Mouse (Mus musculus): ENCODE results near the gene Plekhf1. TPM values are rescaled to one million over a fixed set of nuclear protein-coding genes. Genes with fewer than 3 reads are reported as not detected.

Plekhf1 gene
- 0.69 and 1.4 TPM in 2 replicates for total RNA-seq (2017)

DNA sequence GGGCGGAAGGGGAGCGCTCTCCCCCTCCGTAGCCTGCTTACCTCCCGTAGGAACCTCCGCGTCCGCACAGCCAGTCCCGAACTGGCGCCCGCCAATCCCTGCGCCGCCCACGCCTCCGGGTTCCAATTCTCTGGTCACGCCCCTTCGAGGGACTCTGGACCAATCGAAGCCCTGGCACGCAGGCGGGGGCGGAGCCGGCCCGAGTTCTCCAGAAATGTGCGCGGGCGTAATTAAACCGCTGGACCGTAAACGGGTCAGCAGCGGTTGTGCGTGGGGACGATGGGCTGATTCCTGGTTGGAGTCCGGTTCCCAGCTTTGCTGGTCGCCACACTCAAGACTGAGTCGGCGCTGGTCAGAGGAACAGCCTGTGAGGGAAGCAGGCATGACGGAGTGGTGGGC lies at the start of gene Plekhf1:
Plekhf1 (minus strand) TSS at position 117 of the 399 bp plus-strand sequence.
- ATAC-seq (replicated peaks in 1 of 2; ENCODE audit: insufficient read depth in 1 of 2, low FRiP score in 2 of 2, low TSS enrichment in 1 of 2, low read depth in 1 of 2, poor library complexity in 2 of 2, severe bottlenecking in 2 of 2) = peak; percentile 95 to 96

DNA sequence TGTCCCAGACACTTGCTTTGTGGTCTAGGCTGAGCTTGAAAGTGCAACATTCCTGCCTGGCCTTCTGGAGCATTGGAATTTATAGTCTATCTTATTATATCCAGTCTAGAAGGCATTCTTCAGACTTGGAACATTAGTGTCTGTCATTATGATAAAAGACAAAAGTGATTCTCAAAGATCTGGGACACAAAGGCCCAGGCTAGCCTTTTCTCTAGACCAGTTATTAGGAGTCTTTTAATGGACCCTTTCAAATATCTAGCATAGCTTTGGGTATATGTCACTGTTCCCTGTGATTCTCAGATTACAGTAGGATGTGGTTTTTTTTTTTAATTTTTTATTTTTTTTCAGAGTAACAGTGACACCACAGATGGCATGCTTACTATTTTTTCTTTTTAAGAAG lies 44.7 kb upstream of the Plekhf1 start:
- no peak for ATAC-seq (replicated peaks in 1 of 2; ENCODE audit: insufficient read depth in 1 of 2, low FRiP score in 2 of 2, low TSS enrichment in 1 of 2, low read depth in 1 of 2, poor library complexity in 2 of 2, severe bottlenecking in 2 of 2)

GRCm38 (mm10) chr7:38271859-38272258 lies 44.0 kb upstream of the Plekhf1 start:
- ATAC-seq (replicated peaks in 1 of 2; ENCODE audit: insufficient read depth in 1 of 2, low FRiP score in 2 of 2, low TSS enrichment in 1 of 2, low read depth in 1 of 2, poor library complexity in 2 of 2, severe bottlenecking in 2 of 2) = peak in 1 of 2 experiments; percentile 33; a peak in 1 of 4 replicates

- ATAC-seq (replicated peaks in 1 of 2; ENCODE audit: insufficient read depth in 1 of 2, low FRiP score in 2 of 2, low TSS enrichment in 1 of 2, low read depth in 1 of 2, poor library complexity in 2 of 2, severe bottlenecking in 2 of 2) = no peak; a peak in 1 of 4 replicates
Measured at GRCm38 (mm10) chr7:38271511-38271811, 43.6 kb upstream of the Plekhf1 start.

DNA sequence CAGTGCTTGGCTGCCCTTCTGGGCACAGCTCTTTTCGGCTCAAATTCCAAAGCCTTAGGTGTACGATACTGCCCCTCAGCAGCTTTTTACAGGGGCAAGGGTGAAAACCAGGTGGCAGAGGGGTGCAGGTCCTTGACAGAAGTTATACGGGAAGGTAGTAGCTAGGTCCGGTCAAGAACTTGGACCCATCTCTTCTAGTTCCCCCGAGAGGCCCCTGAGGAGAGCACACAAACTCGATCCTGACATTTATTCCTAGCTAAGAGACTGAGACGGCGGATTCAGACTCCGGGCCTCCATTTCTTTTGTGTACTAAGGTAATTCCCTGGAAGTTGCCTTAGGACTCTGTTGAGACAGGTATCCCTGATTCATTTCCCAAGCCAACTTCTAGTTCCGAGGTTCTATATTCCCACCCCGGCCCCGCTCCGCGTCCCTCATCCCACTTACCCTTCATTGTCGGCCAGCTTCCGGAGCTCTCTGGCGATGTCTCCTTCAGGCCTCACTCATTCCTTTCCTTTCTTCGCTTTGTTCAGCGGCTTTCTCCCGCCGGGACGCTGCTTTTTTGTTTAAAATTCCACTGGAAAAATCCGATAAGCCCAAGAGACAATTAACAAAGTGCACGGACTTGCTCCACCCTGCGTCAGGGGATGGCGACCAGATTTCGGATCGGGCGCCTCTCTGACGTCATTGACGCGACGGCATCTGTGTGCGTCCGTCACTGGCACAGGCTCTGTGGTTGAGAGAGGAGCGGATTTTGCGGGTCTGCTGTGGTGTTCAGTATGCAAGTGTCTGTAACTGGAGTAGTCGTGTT lies 43.1 kb upstream of the Plekhf1 start, which contains the start of gene Pop4:
Pop4 (minus strand) TSS at position 721 of the 808 bp plus-strand sequence.
- ATAC-seq (replicated peaks in 1 of 2; ENCODE audit: insufficient read depth in 1 of 2, low FRiP score in 2 of 2, low TSS enrichment in 1 of 2, low read depth in 1 of 2, poor library complexity in 2 of 2, severe bottlenecking in 2 of 2) = peak; percentile 95 to 99

DNA sequence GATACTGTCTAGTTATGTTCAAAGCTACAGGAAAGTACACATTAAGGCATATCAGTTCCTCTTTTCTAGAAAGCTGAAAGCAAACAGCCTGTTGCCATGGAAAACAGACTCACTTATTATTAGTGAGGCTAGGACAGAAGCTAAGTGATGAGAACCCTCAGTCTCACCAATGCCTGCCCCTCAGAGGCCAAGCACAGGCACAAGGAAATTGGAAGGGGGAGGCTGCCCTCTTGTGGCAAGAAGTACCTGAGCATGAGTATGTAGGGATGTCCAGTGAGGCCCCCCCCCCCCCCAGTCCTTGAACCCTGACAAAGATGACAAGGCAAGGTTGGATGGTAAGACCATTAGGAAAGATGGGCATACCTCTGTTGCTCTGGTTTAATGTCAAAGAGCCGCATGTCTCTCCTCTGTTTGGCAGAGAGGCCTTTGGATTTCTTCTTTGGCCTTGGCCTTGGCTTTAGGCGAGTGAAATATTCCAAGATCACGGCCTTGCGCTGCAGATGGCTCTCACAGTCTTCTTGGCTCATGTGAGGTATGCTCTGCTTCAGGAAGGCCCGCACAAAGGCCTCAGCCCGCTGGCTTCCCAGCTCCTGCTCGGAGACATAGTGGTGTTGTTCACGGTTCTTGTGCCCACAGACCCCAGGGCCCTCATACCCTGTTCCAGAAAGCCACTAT lies 39.3 kb upstream of the Plekhf1 start:
- ATAC-seq (replicated peaks in 1 of 2; ENCODE audit: insufficient read depth in 1 of 2, low FRiP score in 2 of 2, low TSS enrichment in 1 of 2, low read depth in 1 of 2, poor library complexity in 2 of 2, severe bottlenecking in 2 of 2) = peak; percentile 50 to 53

GRCm38 (mm10) chr7:38262406-38262805 lies 34.6 kb upstream of the Plekhf1 start:
- ATAC-seq (replicated peaks in 1 of 2; ENCODE audit: insufficient read depth in 1 of 2, low FRiP score in 2 of 2, low TSS enrichment in 1 of 2, low read depth in 1 of 2, poor library complexity in 2 of 2, severe bottlenecking in 2 of 2) = no peak

GRCm38 (mm10) chr7:38259631-38260030 lies 31.8 kb upstream of the Plekhf1 start:
- no peak for ATAC-seq (replicated peaks in 1 of 2; ENCODE audit: insufficient read depth in 1 of 2, low FRiP score in 2 of 2, low TSS enrichment in 1 of 2, low read depth in 1 of 2, poor library complexity in 2 of 2, severe bottlenecking in 2 of 2)

GRCm38 (mm10) chr7:38253441-38253840 lies 25.6 kb upstream of the Plekhf1 start:
- no peak for ATAC-seq (replicated peaks in 1 of 2; ENCODE audit: insufficient read depth in 1 of 2, low FRiP score in 2 of 2, low TSS enrichment in 1 of 2, low read depth in 1 of 2, poor library complexity in 2 of 2, severe bottlenecking in 2 of 2)

GRCm38 (mm10) chr7:38251494-38252216 lies 23.8 kb upstream of the Plekhf1 start:
- 0 out of 4 replicates have a peak, but pooled peaks of 1 of the 2 experiments have one; percentile 17 for ATAC-seq (replicated peaks in 1 of 2; ENCODE audit: insufficient read depth in 1 of 2, low FRiP score in 2 of 2, low TSS enrichment in 1 of 2, low read depth in 1 of 2, poor library complexity in 2 of 2, severe bottlenecking in 2 of 2)

- ATAC-seq (replicated peaks in 1 of 2; ENCODE audit: insufficient read depth in 1 of 2, low FRiP score in 2 of 2, low TSS enrichment in 1 of 2, low read depth in 1 of 2, poor library complexity in 2 of 2, severe bottlenecking in 2 of 2) = no peak
Measured at GRCm38 (mm10) chr7:38242417-38242816, 14.6 kb upstream of the Plekhf1 start.

DNA sequence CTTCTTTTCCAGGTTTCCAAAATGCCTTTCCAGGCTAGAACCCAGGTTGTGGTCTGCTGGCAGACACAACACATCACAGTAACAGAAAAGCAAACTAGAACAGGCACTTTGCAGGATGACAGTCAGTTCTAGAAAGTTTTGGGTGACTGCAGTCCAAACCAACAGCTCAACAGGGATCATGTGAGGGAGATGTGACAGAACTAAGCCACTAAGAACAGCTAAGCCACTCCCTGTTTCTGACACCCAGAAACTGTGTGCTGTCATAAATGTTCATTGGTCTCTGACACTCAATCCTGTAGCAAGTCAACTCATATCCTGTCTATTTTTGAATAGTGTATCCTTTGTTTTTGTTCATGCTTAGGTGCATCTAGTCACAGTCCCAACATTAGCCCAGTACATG lies 9.3 kb upstream of the Plekhf1 start:
- ATAC-seq (replicated peaks in 1 of 2; ENCODE audit: insufficient read depth in 1 of 2, low FRiP score in 2 of 2, low TSS enrichment in 1 of 2, low read depth in 1 of 2, poor library complexity in 2 of 2, severe bottlenecking in 2 of 2) = peak in 1 of 2 experiments; percentile 32; a peak in 1 of 4 replicates

- ATAC-seq (replicated peaks in 1 of 2; ENCODE audit: insufficient read depth in 1 of 2, low FRiP score in 2 of 2, low TSS enrichment in 1 of 2, low read depth in 1 of 2, poor library complexity in 2 of 2, severe bottlenecking in 2 of 2) = peak in 1 of 2 experiments; percentile 42; a peak in 1 of 4 replicates
Measured at GRCm38 (mm10) chr7:38236400-38237105, 8.7 kb upstream of the Plekhf1 start.

DNA sequence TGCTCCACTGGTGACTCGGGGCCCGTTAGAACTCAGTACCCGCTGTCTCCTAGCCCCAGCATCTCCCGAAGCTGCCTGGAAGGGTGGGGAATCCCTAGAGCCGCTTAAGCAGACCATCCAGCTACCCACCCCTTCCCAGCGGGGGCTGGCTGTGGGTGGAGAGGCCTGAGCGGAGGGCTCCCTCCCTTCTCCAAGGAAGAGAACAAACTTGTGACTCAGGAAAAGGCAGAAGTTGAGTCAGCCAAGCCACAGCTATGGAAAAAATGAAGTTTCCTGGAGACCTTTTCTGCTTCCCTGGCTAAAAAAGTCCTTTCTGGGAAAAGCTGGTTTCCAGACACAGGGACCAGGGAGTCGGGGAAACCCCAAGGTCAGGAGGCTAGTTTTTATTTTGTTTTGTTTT lies 2.5 kb upstream of the Plekhf1 start:
- no peak for ATAC-seq (replicated peaks in 1 of 2; ENCODE audit: insufficient read depth in 1 of 2, low FRiP score in 2 of 2, low TSS enrichment in 1 of 2, low read depth in 1 of 2, poor library complexity in 2 of 2, severe bottlenecking in 2 of 2)

DNA sequence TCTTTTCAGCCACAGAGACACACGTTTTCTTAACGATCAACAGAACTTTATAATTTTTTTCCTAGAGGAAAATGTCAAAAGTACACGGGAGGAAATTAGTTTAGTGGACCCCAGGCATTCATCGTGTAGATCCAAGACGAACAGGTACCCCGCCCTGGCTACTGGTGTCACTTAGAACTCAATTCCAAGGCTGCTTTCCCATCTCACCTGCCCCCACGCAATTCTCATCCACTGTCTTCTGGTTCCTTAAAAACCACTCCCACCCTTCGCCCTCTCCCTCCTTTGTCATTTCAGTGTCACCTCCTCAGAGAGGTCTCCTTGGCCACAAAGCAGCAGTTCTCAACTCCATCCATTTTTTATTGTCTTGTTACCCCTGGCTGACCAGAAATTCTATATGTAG lies 513 bp upstream of the Plekhf1 start:
- ATAC-seq (replicated peaks in 1 of 2; ENCODE audit: insufficient read depth in 1 of 2, low FRiP score in 2 of 2, low TSS enrichment in 1 of 2, low read depth in 1 of 2, poor library complexity in 2 of 2, severe bottlenecking in 2 of 2) = no peak

GRCm38 (mm10) chr7:38227181-38227899 lies 476 bp downstream of the Plekhf1 start:
- peak; percentile 53 to 54 for ATAC-seq (replicated peaks in 1 of 2; ENCODE audit: insufficient read depth in 1 of 2, low FRiP score in 2 of 2, low TSS enrichment in 1 of 2, low read depth in 1 of 2, poor library complexity in 2 of 2, severe bottlenecking in 2 of 2)

GRCm38 (mm10) chr7:38226226-38226625 lies 1.6 kb downstream of the Plekhf1 start:
- ATAC-seq (replicated peaks in 1 of 2; ENCODE audit: insufficient read depth in 1 of 2, low FRiP score in 2 of 2, low TSS enrichment in 1 of 2, low read depth in 1 of 2, poor library complexity in 2 of 2, severe bottlenecking in 2 of 2) = no peak
